Mouse (Mus musculus) MEL (cell line): ENCODE results near the gene Mcoln3. TPM values are rescaled to one million over a fixed set of nuclear protein-coding genes. Genes with fewer than 3 reads are reported as not detected.

Experiments
- DNase-seq: peaks from one replicate; pipeline ENCODE4 v3.0.0; 2011; ENCODE audit warnings: low read depth, low spot score
- H3K27ac ChIP-seq: 2 replicates; pipeline ENCODE4 v1.5.1; 2012; ENCODE audit warnings: low read depth, mild to moderate bottlenecking, control low read depth, low read length, moderate library complexity; ENCODE audit not compliant: control insufficient read depth
- H3K27me3 ChIP-seq, 2 experiments: fragments of 150-350 bp in 1 of 2; sonication (generic) in 1 of 2; 2 replicates each; pipeline ENCODE4 v1.6.1; 2012; ENCODE audit warnings: low read length in 2 of 2, mild to moderate bottlenecking in 2 of 2, improper control_type of control experiment in 1 of 2, moderate library complexity in 1 of 2; ENCODE audit not compliant: insufficient read depth in 2 of 2, control insufficient read depth in 1 of 2
- H3K36me3 ChIP-seq, 2 experiments: 2 replicates each; pipeline ENCODE4 v1.6.1; 2012 to 2014; ENCODE audit warnings: low read length in 2 of 2, improper control_type of control experiment in 1 of 2, inconsistent platforms in 1 of 2, mild to moderate bottlenecking in 1 of 2; ENCODE audit not compliant: insufficient read depth in 2 of 2, control insufficient read depth in 1 of 2
- H3K4me1 ChIP-seq, 2 experiments: fragments of 150-350 bp in 1 of 2; sonication (generic) in 1 of 2; 2 replicates each; pipeline ENCODE4 v1.6.1; 2012; ENCODE audit warnings: low read length in 2 of 2, improper control_type of control experiment in 1 of 2, mild to moderate bottlenecking in 1 of 2; ENCODE audit not compliant: insufficient read depth in 2 of 2, control insufficient read depth in 1 of 2
- H3K4me3 ChIP-seq, 2 experiments: fragments of 150-350 bp in 1 of 2; sonication (generic) in 1 of 2; 2 replicates each; pipeline ENCODE4 v1.5.1; 2012; ENCODE audit warnings: low read depth in 2 of 2, low read length in 2 of 2, mild to moderate bottlenecking in 2 of 2, moderate library complexity in 2 of 2, control low read depth in 1 of 2, improper control_type of control experiment in 1 of 2; ENCODE audit not compliant: control insufficient read depth in 1 of 2, insufficient read depth in 1 of 2
- H3K79me2 ChIP-seq: 2 replicates; pipeline ENCODE4 v1.6.1; 2012; ENCODE audit warnings: mild to moderate bottlenecking, low read length, moderate library complexity; ENCODE audit not compliant: control insufficient read depth, poor library complexity, insufficient read depth
- H3K9ac ChIP-seq: 2 replicates; pipeline ENCODE4 v1.6.1; 2012; ENCODE audit warnings: low read depth, mild to moderate bottlenecking, control low read depth, low read length, moderate library complexity; ENCODE audit not compliant: control insufficient read depth, poor library complexity, severe bottlenecking
- H3K9me3 ChIP-seq: fragments of 150-350 bp; sonication (generic); replicated peaks from 2 replicates; pipeline ENCODE4 v1.6.1; 2012; ENCODE audit warnings: mild to moderate bottlenecking, low read length, improper control_type of control experiment, moderate library complexity; ENCODE audit not compliant: insufficient read depth
- BHLHE40 ChIP-seq: IDR thresholded peaks from 2 replicates; pipeline ENCODE4 v1.6.1; 2012; ENCODE audit warnings: low read depth, mild to moderate bottlenecking, inconsistent platforms, low read length, improper control_type of control experiment, borderline replicate concordance
- CHD1 ChIP-seq: IDR thresholded peaks from 2 replicates; pipeline ENCODE4 v1.6.1; 2012; ENCODE audit warnings: low read depth, mild to moderate bottlenecking, inconsistent platforms, low read length, improper control_type of control experiment
- ELF1 ChIP-seq: IDR thresholded peaks from 2 replicates; pipeline ENCODE4 v1.6.1; 2014; ENCODE audit warnings: low read depth, mild to moderate bottlenecking, inconsistent platforms, low read length, improper control_type of control experiment, moderate library complexity
- EP300 ChIP-seq, 2 experiments: IDR thresholded peaks; 2 replicates each; pipeline ENCODE4 v1.6.1; 2011; ENCODE audit warnings: improper control_type of control experiment in 2 of 2, low read length in 2 of 2, low read depth in 1 of 2, mild to moderate bottlenecking in 1 of 2
- GABPA ChIP-seq: IDR thresholded peaks from 2 replicates; pipeline ENCODE4 v1.6.1; 2012; ENCODE audit warnings: low read depth, mild to moderate bottlenecking, inconsistent platforms, low read length, improper control_type of control experiment, moderate library complexity
- HCFC1 ChIP-seq: IDR thresholded peaks from 2 replicates; pipeline ENCODE4 v1.6.1; 2012; ENCODE audit warnings: low read depth, mild to moderate bottlenecking, inconsistent platforms, low read length, improper control_type of control experiment, moderate library complexity
- KAT2A ChIP-seq: conservative IDR thresholded peaks from 2 replicates; pipeline ENCODE4 v1.6.1; 2012; ENCODE audit warnings: low read depth, low read length, improper control_type of control experiment, inconsistent platforms
- MAFK ChIP-seq: IDR thresholded peaks from 2 replicates; pipeline ENCODE4 v1.6.1; 2011; ENCODE audit warnings: low read depth, mild to moderate bottlenecking, low read length, improper control_type of control experiment, borderline replicate concordance
- MAZ ChIP-seq: IDR thresholded peaks from 2 replicates; pipeline ENCODE4 v1.6.1; 2012; ENCODE audit warnings: low read depth, mild to moderate bottlenecking, inconsistent platforms, low read length, improper control_type of control experiment
- MXI1 ChIP-seq: IDR thresholded peaks from 2 replicates; pipeline ENCODE4 v1.6.1; 2011; ENCODE audit warnings: mild to moderate bottlenecking, low read depth, low read length, improper control_type of control experiment
- MYB ChIP-seq: IDR thresholded peaks from 2 replicates; pipeline ENCODE4 v1.6.1; 2011; ENCODE audit warnings: mild to moderate bottlenecking, low read depth, low read length, improper control_type of control experiment
- MYC ChIP-seq: IDR thresholded peaks from 2 replicates; pipeline ENCODE4 v1.6.1; 2011; ENCODE audit warnings: low read depth, mild to moderate bottlenecking, low read length, improper control_type of control experiment, moderate library complexity
- NELFE ChIP-seq: IDR thresholded peaks from 2 replicates; pipeline ENCODE4 v1.6.1; 2011; ENCODE audit warnings: low read depth, low read length, improper control_type of control experiment
- POLR2A ChIP-seq, 2 experiments: IDR thresholded peaks; 2 replicates each; pipeline ENCODE4 v1.6.1; 2011 to 2012; ENCODE audit warnings: low read length in 2 of 2, mild to moderate bottlenecking in 2 of 2, control low read depth in 1 of 2, improper control_type of control experiment in 1 of 2, low read depth in 1 of 2, moderate library complexity in 1 of 2; ENCODE audit not compliant: control insufficient read depth in 1 of 2, insufficient read depth in 1 of 2, poor library complexity in 1 of 2
- POLR2AphosphoS2 ChIP-seq: IDR thresholded peaks from 2 replicates; pipeline ENCODE4 v1.6.1; 2011; ENCODE audit warnings: low read length, improper control_type of control experiment
- POLR2AphosphoS5 ChIP-seq: IDR thresholded peaks from 2 replicates; pipeline ENCODE4 v1.6.1; 2012; ENCODE audit warnings: low read depth, borderline replicate concordance, mild to moderate bottlenecking, inconsistent platforms, low read length, moderate library complexity, mixed read lengths
- RAD21 ChIP-seq: IDR thresholded peaks from 2 replicates; pipeline ENCODE4 v1.6.1; 2011; ENCODE audit warnings: mild to moderate bottlenecking, low read depth, low read length, improper control_type of control experiment
- RCOR1 ChIP-seq: IDR thresholded peaks from 2 replicates; pipeline ENCODE4 v1.6.1; 2012; ENCODE audit warnings: low read depth, mild to moderate bottlenecking, inconsistent platforms, low read length, improper control_type of control experiment
- SIN3A ChIP-seq: IDR thresholded peaks from 2 replicates; pipeline ENCODE4 v1.6.1; 2012; ENCODE audit warnings: low read length, improper control_type of control experiment, inconsistent platforms
- SMC3 ChIP-seq: IDR thresholded peaks from 2 replicates; pipeline ENCODE4 v1.6.1; 2011; ENCODE audit warnings: low read depth, low read length, improper control_type of control experiment
- TAL1 ChIP-seq: IDR thresholded peaks from 2 replicates; pipeline ENCODE4 v1.6.1; 2012; ENCODE audit warnings: mild to moderate bottlenecking, inconsistent platforms, low read length, moderate library complexity, mixed read lengths
- TCF12 ChIP-seq: IDR thresholded peaks from 2 replicates; pipeline ENCODE4 v1.6.1; 2014; ENCODE audit warnings: low read depth, mild to moderate bottlenecking, inconsistent platforms, low read length, improper control_type of control experiment, moderate library complexity
- USF2 ChIP-seq, 2 experiments: IDR thresholded peaks; 2 replicates each; pipeline ENCODE4 v1.6.1; 2011 to 2012; ENCODE audit warnings: improper control_type of control experiment in 2 of 2, low read length in 2 of 2, borderline replicate concordance in 1 of 2, inconsistent platforms in 1 of 2, low read depth in 1 of 2, mild to moderate bottlenecking in 1 of 2; ENCODE audit not compliant: insufficient read depth in 1 of 2
- ZC3H11A ChIP-seq: IDR thresholded peaks from 2 replicates; pipeline ENCODE4 v1.6.1; 2012; ENCODE audit warnings: low read depth, mild to moderate bottlenecking, inconsistent platforms, low read length, improper control_type of control experiment
- polyA plus RNA-seq, 2 experiments: library from polyadenylated mRNA; stranded (reverse) in 1 of 2; unstranded in 1 of 2; fragments of >175 nt in 1 of 2; fragments of >200 nt in 1 of 2; gene quantifications; 2 replicates each; pipeline versions ENCODE4 v1.2.1 to v1.2.4; 2012; ENCODE audit warnings: low replicate concordance in 2 of 2, low read depth in 1 of 2; ENCODE audit not compliant: insufficient read length in 2 of 2, insufficient read depth in 1 of 2, missing spikeins in 1 of 2
- total RNA-seq: library from RNA; depleted of rRNA; stranded (reverse); fragments of 300-350 nt; gene quantifications from 2 replicates; pipeline ENCODE4 v1.2.3, GENCODE M21; 2012

Gene Mcoln3
- total and polyA plus RNA-seq, 3 experiments, result not detected

GRCm38 (mm10) chr3:146150560-146150959 lies 33.3 kb downstream of the Mcoln3 start:
- no peak overlapping the region for H3K9ac ChIP-seq
- peaks cover 0 to 2% of the 10 kb centered on the region in 2 experiments; a peak in 2 of 4 replicates for H3K36me3 ChIP-seq
- no peak for TF ChIP-seq MAFK
- no peak for TF ChIP-seq GABPA
- no peak for TF ChIP-seq ELF1
- TF ChIP-seq HCFC1, result no peak
- no peak for DNase-seq
- H3K27me3 ChIP-seq, result no peaks in the 10 kb centered on the region; a peak in 1 of 4 replicates
- H3K79me2 ChIP-seq, result no peaks in the 10 kb centered on the region
- H3K27ac ChIP-seq, result no peak overlapping the region
- H3K4me1 ChIP-seq, result peaks cover 6 to 7% of the 10 kb centered on the region in 2 experiments
- H3K9me3 ChIP-seq, result no peaks in the 10 kb centered on the region
- H3K4me3 ChIP-seq, result peak overlapping the region; percentile 58 to 63; a peak in 2 of 4 replicates

- Histone ChIP-seq H3K9ac (no peak overlapping the region), H3K27me3 (no peaks in the 10 kb centered on the region; a peak in 1 of 4 replicates), H3K4me3 (no peak overlapping the region), H3K9me3 (no peaks in the 10 kb centered on the region), H3K4me1 (peaks cover under 1 to 4% of the 10 kb centered on the region in 2 experiments; a peak in 3 of 4 replicates), H3K79me2 (no peaks in the 10 kb centered on the region), H3K36me3 (peaks cover 0 to under 1% of the 10 kb centered on the region in 2 experiments; a peak in 1 of 4 replicates), H3K27ac (no peak overlapping the region)
- DNase-seq, result no peak
- TF ChIP-seq MXI1, result no peak
- no peak for TF ChIP-seq SIN3A
- no peak for TF ChIP-seq RAD21
- TF ChIP-seq TCF12, result no peak
- TF ChIP-seq HCFC1, result no peak
- no peak for TF ChIP-seq POLR2AphosphoS5
- no peak for TF ChIP-seq USF2 (IDR thresholded peaks at IDR 0.05; ENCODE audit: borderline replicate concordance in 1 of 2, insufficient read depth in 1 of 2, low read depth in 1 of 2, low read length in 2 of 2)
- no peak for TF ChIP-seq NELFE
- TF ChIP-seq TAL1, result no peak
- no peak for TF ChIP-seq MAFK
These were observed 34.1 kb downstream of the Mcoln3 start for GRCm38 (mm10) chr3:146151328-146151727.

GRCm38 (mm10) chr3:146151755-146152154 lies 34.5 kb downstream of the Mcoln3 start:
- no peak overlapping the region for H3K4me3 ChIP-seq
- H3K4me1 ChIP-seq, result no peaks in the 10 kb centered on the region; a peak in 1 of 4 replicates
- H3K36me3 ChIP-seq, result no peaks in the 10 kb centered on the region
- TF ChIP-seq SMC3, result no peak
- no peak for TF ChIP-seq MYB
- no peak for TF ChIP-seq CHD1
- TF ChIP-seq ZC3H11A, result no peak
- TF ChIP-seq KAT2A, result no peak
- no peak for TF ChIP-seq RCOR1
- TF ChIP-seq EP300 (IDR thresholded peaks at IDR 0.05; ENCODE audit: low read depth in 1 of 2, low read length in 2 of 2), result no peak
- TF ChIP-seq MXI1, result no peak
- no peak for TF ChIP-seq POLR2A (IDR thresholded peaks at IDR 0.05; ENCODE audit: control insufficient read depth in 1 of 2, insufficient read depth in 1 of 2, low read depth in 1 of 2, low read length in 2 of 2, poor library complexity in 1 of 2)
- no peak for TF ChIP-seq MAZ
- no peak for TF ChIP-seq SIN3A
- TF ChIP-seq BHLHE40, result no peak
- no peak for TF ChIP-seq POLR2AphosphoS2
- TF ChIP-seq MYC, result no peak
- H3K9ac ChIP-seq, result no peak overlapping the region
- DNase-seq, result no peak
- no peaks in the 10 kb centered on the region for H3K79me2 ChIP-seq
- H3K9me3 ChIP-seq, result no peaks in the 10 kb centered on the region
- no peak overlapping the region for H3K27ac ChIP-seq
- H3K27me3 ChIP-seq, result no peaks in the 10 kb centered on the region; a peak in 1 of 4 replicates
